Mouse (Mus musculus) yolk sac, embryonic 10.5 days (tissue): ENCODE measurements at regions not wholly inside any gene's neighbourhood (a gene's known extent, or its start where the extent isn't known, plus 50 kb on each side); places are given as distances from the start of the nearest gene placed in this dataset.
A peak's percentile ranks its signal among the peaks of the same experiment; 100 is the strongest.
"Not testable (repeated sequence)": the region's sequence is repeated elsewhere in the genome, so short reads cannot be mapped to it uniquely, and the experiment has no call there.

Source experiments
- DNase-seq: peaks from one replicate; pipeline ENCODE4 v3.0.0-alpha.2; 2017; ENCODE audit warnings: low spot score

DNA sequence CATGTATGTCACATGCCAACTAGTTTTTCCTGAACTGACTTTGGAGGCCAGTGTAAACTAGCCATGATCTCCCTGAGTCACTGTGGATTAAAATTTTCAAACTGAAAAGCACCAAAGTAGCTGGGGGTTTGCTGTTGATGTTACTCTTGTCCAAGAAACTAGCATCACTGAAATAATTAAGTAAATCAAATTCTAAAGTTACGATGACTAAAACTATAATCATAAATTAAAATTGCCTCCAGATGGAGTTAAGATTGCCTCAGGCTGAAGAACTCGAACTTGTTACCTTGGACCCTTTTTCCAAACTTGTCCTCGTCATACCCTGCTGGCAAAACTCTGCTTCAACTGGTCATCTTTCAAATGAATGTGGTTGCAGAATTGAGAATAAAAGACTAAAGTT lies 93.7 kb upstream of the Ptgfr start:
- DNase-seq = no peak

GRCm38 (mm10) chr3:151914010-151914513 lies 76.6 kb upstream of the Ptgfr start:
- peak; percentile 32 for DNase-seq

GRCm38 (mm10) chr3:151912292-151912691 lies 74.9 kb upstream of the Ptgfr start:
- not testable (repeated sequence) for DNase-seq

GRCm38 (mm10) chr3:151910851-151911250 lies 73.4 kb upstream of the Ptgfr start:
- DNase-seq = no peak

DNA sequence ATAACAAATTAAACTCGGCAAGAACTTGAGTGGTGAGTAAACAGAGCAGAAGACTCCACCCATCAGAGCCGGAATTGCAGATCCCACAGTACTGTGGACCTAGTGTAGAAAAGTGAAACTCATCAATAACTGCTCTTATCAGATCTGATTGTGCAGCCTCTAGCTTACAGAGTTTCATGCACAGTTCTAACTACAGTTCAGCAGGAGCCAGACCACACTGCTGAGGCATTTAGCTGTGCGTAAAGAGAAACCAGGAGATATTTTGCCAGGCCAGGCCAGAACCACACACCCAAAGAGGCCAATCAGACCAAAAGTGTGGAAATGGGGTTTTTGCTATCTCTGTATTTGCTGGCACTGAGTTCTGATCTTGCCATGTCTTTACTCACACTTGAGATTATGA lies 71.9 kb upstream of the Ptgfr start:
- DNase-seq = no peak

GRCm38 (mm10) chr3:151908886-151909285 lies 71.5 kb upstream of the Ptgfr start:
- DNase-seq = no peak

DNA sequence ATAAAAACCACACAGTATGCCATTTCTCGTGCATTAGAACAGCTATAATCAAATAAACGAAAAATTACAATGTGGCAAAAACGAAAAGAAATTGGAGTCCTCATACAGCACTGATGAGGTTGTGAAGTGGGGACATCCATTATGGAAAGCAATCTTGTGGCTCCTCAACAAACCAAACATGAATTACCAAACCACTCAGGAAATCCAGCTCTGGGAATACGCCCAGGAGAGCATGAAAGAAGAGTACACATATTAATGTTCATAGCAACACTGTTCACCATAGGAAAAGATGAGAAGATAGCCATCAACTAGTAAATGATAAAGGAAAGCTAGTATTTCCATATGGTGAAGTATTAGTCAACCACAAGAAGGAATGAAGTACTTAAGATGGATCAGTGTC lies 68.3 kb upstream of the Ptgfr start:
- no peak for DNase-seq

DNA sequence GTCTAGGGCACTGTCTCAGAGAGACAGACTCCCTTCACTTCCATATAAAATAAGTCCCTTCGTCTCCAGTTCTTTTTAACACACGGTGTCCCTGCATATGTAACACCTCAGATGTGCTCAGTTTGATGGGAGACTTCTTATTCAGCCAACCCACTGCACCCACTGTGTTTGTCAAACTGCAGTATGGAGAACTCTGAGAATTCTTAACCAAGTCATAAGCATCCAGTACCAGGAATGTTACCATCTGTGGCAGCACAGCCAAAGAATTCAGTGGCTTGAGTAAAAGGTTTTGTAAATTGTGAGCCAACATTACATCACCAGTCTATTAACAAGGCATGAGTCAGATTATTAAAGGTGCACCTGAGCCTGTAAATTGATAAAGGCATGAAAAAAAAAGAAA lies 65.7 kb upstream of the Ptgfr start:
- DNase-seq = no peak

- DNase-seq = no peak
Measured at GRCm38 (mm10) chr3:151902216-151902827, 64.9 kb upstream of the Ptgfr start.

DNA sequence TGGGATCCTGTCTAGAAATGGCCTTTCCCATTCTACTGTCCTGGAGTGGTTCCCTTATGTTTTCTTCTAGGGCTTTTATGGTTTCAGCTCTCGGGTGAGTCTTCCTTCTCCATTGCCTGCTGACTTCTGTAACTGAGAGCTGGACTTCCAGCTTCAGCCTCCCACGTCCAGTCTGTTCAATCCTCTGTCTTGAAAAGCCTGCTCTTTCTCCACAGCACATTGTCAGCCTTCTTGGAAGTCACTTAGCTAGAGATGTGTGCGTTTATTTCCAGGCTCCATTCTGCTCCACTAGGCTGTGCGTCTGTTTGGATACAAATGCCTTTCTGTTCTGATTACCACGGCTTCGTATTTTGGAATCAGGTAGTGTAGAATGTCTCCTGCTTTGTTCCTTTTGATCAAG lies 62.2 kb upstream of the Ptgfr start:
- DNase-seq = no peak

DNA sequence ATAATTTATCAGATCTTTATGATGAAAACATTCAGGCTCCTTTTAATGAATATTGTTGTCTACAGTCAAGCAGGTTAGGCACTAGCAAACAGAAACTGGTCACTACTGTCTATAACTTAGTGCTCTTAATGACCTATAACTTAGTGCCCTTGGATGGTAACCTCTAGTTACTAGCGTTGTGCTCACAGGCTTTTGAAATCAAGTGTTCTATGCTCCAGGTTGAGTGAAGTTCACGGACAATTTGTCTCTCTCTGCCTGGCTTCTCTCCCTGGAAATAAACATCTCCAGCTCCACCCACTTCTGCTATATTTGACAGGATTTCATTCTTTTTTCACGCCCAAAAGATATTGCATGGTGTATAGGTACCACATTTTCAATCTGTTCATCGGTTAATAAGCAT lies 61.7 kb upstream of the Ptgfr start:
- DNase-seq = no peak

DNA sequence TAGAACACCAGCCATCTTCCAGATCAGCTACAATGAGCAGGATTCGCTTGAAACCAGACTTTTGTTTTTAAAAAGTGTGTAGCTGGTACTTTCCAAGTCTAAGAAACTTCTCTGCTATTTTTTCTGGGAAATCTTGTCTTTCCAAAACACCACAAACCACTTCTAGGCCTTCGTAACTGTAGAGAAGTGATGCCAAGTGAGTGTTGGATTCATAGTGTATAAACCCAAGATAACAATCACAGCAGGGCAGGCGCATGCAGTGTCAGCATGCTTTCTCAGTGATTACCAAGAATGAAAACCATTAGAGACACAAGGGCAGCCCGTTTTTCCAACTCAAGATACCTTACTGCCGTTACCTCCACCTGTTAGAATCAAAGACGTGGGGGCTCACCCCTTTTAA lies 58.9 kb upstream of the Ptgfr start:
- no peak for DNase-seq

DNA sequence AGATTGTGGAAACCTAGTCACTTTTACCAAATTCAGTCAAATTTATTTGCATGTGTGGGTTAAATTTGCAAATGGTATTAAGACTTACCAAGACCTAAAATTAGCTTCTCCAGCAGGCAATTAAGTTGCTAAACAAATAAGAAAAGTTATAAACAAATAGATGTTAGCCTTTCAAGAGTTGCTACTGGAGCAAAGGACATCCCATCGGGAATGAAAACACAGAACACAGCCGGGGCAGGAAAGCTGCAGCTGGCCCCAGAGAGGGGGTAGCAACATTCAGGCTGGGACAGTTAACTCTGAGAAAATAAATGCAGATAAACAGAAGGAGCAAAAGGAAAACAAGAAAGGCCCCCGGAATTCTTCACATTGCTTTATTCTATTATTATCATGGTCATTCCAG lies 57.3 kb upstream of the Ptgfr start:
- DNase-seq = no peak

DNA sequence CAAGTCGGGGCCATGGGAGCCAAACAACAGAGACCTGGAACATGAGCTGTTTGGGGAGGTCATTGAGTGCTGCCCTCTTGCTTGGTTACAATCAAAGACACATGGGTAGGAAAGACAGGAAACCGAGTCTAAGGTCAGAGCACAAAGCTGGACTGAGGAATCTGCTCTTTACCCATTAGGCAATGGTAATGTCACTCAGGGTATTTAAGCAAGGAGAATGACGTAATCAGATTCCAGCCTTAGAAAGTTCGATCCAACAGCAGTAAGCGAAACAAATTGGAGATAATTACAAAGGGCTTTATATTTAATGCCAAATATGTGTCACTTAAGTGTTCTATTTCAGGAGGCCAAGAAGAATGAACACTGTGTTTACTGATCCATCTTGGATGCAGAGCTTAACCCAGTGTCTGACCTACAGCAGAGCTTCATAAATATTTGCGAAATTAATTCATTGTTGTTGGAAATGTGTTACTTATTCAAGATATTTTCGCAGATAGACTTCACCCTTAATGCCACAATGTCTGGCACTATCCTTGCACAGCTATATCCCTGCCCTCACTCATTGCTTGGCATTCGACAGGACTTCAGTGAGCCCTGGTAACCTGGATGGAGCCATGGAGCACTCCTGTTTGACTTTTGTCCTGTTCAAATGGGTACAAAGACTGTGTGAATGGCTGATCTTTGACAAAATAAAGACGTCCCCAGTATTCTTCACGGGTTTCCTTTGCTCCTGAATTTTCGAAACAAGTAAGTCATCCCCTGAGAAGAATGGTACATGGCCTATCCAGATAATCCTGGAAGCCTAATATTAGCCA lies 56.2 kb upstream of the Ptgfr start:
- DNase-seq = no peak

DNA sequence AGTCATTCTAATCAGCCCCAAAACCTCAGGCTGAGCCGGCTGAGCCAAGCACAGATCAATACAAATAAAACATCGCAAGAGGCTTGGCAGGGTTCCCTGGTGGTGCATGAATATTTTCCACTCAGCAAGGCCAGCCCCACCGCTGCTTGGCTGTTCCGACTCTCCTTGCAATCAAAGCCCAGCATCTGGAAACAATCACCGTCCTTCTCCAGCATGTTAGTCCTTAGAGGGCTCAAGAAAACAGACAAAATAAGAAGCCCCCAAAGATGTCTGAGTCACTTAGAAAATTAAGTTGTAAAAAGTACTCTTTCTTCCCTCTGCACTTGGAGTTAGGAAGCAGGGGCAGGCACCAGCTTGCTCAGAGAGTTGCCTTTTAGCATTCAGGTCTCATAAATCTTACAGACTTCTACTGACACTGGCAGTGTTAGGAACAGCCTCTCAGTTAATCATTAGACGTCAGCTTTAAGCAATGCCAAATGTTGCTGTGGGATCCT lies 54.4 kb upstream of the Ptgfr start:
- DNase-seq = peak; percentile 45

- DNase-seq = no peak
Measured at GRCm38 (mm10) chr3:151891336-151891735, 53.9 kb upstream of the Ptgfr start.

DNA sequence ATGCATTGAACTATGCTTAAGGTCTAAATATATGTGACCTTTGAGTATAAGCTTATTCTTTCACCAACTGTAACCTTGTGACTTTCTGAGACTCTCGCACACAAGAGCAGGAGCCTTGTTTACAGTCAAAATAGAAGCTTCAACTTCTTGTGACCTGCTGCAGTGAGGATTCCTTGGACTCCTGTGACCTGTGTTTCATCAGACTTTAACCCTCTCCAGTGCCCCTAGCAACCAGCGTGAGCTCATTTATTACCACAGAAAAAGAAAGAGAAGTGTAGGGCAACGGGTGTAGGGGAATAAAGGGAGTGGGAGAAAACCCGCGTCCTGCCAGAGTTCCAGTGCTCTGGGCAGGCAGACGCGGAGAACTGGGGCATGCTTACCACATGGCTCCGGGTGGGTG lies 52.3 kb upstream of the Ptgfr start:
- no peak for DNase-seq
